Mouse (Mus musculus): ENCODE data around the gene Ccna1. TPM values are rescaled to one million over a fixed set of nuclear protein-coding genes. Genes with fewer than 3 reads are reported as not detected.

Ccna1 gene
- polyA plus RNA-seq, 1 experiment from 2014 or later, result 2.2 TPM

DNA sequence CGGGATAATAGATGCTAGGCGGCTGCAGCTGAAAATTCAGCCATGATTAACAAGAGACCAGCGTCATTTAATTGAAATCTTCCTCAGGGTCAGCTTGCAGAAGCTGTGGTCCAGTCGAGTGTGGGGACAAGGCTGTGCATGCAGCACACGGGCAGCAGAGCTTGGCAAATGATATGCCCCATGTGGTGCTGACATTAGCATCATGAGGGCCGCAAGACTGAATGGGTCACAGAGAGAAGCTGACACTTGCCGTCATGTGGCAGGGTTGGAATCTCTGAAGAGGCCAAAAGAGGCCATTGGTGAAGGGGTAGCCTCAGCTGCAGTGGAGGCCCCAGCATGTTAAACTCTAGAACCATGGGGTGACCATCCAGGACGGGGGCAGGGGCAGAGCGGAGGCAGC, 7.4 kb upstream of the Ccna1 start:
- no peak overlapping the region for H3K4me2 ChIP-seq
- no peak overlapping the region for H3K4me3 ChIP-seq (replicated peaks)
- no peaks in the 10 kb centered on the region for H3K4me1 ChIP-seq
- 63% methylated on average over 9 of the region's 9 CpGs for WGBS
- no peak overlapping the region for H3K27ac ChIP-seq
- no peaks in the 10 kb centered on the region for H3K36me3 ChIP-seq
- no peaks in the 10 kb centered on the region for H3K9me3 ChIP-seq (replicated peaks)
- peaks cover 14% of the 10 kb centered on the region for H3K27me3 ChIP-seq
- ATAC-seq (replicated peaks; ENCODE audit: low FRiP score), result no peak
- H3K9ac ChIP-seq, result no peak overlapping the region

DNA sequence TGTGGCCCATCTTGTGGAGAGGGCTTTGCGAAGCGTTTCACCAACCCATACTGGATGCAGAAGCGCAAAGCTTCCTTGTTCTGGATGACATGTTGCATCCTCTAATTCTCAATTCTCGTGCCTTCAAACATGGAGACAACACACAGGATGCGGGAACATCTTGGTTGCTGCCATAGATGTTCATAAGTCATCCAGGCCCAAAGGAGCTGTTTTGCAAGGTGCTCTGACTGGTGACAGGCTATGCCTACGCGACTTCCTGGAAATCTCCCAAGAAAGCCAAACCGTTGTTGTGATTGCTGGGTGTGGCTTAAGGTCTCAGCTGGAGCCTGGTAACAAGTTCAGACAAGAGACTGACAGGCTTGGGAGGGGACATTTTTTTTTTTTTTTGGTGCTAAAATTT, 1.1 kb upstream of the Ccna1 start:
- Histone ChIP-seq H3K4me1 (peaks cover 17% of the 10 kb centered on the region), H3K9me3 (replicated peaks) (no peaks in the 10 kb centered on the region), H3K36me3 (no peaks in the 10 kb centered on the region), H3K4me3 (replicated peaks) (no peak overlapping the region), H3K27me3 (peaks cover 49% of the 10 kb centered on the region), H3K9ac (no peak overlapping the region), H3K4me2 (no peak overlapping the region), H3K27ac (no peak overlapping the region)
- WGBS, result 66% methylated on average over 8 of the region's 8 CpGs
- ATAC-seq (replicated peaks; ENCODE audit: low FRiP score), result no peak

- ATAC-seq (replicated peaks; ENCODE audit: low FRiP score), result no peak
- H3K4me3 ChIP-seq (replicated peaks), result peak overlapping the region; percentile 68
- no peak overlapping the region for H3K27ac ChIP-seq
- peak overlapping the region; percentile 100 for H3K4me2 ChIP-seq
- peaks cover 49% of the 10 kb centered on the region for H3K27me3 ChIP-seq
- H3K4me1 ChIP-seq, result peaks cover 17% of the 10 kb centered on the region
- H3K9ac ChIP-seq, result peak overlapping the region; percentile 37
- H3K9me3 ChIP-seq (replicated peaks), result no peaks in the 10 kb centered on the region
- WGBS, result 7% methylated on average over 11 of the region's 11 CpGs
- no peaks in the 10 kb centered on the region for H3K36me3 ChIP-seq
Observed at GRCm38 (mm10) chr3:55055747-55056120, 433 bp upstream of the Ccna1 start.

- no peak overlapping the region for H3K9ac ChIP-seq
- no peak; the same call in 1 of the 2 replicates for ATAC-seq (replicated peaks; ENCODE audit: low FRiP score)
Observed at GRCm38 (mm10) chr3:55054231-55054630, 1.1 kb downstream of the Ccna1 start.

DNA sequence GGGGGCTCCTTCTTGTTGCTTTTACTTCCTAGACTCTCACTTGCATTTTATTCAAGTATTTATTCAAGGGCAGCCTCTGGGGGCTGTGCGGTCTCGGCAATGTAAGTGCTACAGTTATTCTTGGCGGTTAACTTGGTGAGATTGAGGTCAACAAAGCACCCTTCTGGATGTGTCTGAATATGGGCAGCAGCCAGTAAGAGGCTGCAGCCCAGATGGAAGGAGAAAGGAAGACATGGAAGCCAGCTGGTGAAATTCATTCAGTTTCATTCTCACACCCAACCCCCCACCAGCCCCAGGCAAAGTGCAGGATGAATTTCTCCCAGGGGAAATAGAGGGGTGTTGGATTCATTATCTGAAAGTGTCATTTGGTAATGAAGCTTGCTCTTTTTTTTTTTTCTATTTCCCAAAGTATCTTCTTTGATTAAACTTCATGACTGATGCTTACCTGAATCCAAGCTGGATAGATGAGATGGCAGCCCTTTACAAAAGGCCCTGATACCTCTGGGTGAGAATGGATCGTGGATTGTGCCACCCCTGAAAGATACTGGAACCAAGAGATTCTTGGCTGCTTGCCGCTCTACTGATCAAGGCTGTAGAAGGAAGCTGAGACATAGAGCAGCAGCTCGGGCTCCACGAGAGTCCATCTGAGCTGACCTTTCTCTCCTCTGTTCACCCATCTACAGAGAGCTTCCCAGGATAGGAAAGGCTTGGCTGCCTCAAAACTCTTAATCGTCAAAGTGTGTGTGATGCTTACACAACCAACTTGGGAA, 10.5 kb downstream of the Ccna1 start:
- Histone ChIP-seq H3K9me3 (replicated peaks) (no peaks in the 10 kb centered on the region), H3K4me2 (no peak overlapping the region), H3K9ac (no peak overlapping the region), H3K36me3 (no peaks in the 10 kb centered on the region), H3K27me3 (no peaks in the 10 kb centered on the region), H3K4me3 (replicated peaks) (no peak overlapping the region), H3K27ac (no peak overlapping the region), H3K4me1 (no peaks in the 10 kb centered on the region)
- ATAC-seq (replicated peaks; ENCODE audit: low FRiP score), result no peak
- WGBS, result 54% methylated on average over 8 of the region's 8 CpGs

More at GRCm38 (mm10) chr3:55054231-55054630, 1.1 kb downstream of the Ccna1 start:
- Histone ChIP-seq H3K36me3 (no peaks in the 10 kb centered on the region), H3K27me3 (peaks cover 53% of the 10 kb centered on the region), H3K27ac (no peak overlapping the region), H3K4me2 (peak overlapping the region; percentile 100), H3K4me1 (peaks cover 17% of the 10 kb centered on the region), H3K4me3 (replicated peaks) (peak overlapping the region; percentile 68; the same call in 1 of the 2 replicates), H3K9me3 (replicated peaks) (no peaks in the 10 kb centered on the region)
- WGBS, result 54% methylated on average over 6 of the region's 6 CpGs

GRCm38 (mm10) chr3:55037608-55038007, 17.7 kb downstream of the Ccna1 start:
- no peaks in the 10 kb centered on the region for H3K9me3 ChIP-seq (replicated peaks)
- no peak overlapping the region for H3K9ac ChIP-seq
- H3K4me1 ChIP-seq, result no peaks in the 10 kb centered on the region
- H3K36me3 ChIP-seq, result no peaks in the 10 kb centered on the region
- H3K4me2 ChIP-seq, result no peak overlapping the region
- H3K4me3 ChIP-seq (replicated peaks), result no peak overlapping the region
- WGBS, result 86% methylated on average over 5 of the region's 5 CpGs
- no peak for ATAC-seq (replicated peaks; ENCODE audit: low FRiP score)
- no peak overlapping the region for H3K27ac ChIP-seq
- no peaks in the 10 kb centered on the region for H3K27me3 ChIP-seq

DNA sequence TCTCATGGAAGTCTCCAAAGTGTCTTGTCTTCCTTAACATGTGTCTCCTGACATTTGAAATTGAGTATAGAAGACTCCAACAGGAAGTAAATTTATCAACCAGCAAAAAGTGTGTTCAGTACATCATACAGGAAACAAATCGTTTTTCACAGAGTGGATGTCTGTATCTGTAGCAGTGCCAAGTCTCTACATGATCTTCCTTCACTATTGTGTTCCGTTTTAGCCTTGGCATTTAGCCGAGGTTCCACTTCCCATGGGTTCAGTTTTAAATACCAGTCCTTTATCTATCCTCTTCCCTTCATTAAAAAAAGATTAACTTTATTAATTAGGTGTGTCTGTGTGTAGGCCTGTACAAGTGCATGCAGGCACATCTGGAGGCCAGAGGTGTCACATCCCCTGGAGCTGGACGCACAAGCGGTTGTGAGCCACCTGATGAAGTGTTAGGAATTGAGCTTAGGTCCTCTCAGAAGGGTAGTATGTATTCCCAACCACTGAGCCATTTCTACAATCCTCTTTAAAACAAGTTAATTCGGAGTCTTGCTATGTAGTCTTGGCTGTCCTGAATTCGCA, 27.9 kb downstream of the Ccna1 start:
- Histone ChIP-seq H3K36me3 (no peaks in the 10 kb centered on the region), H3K9me3 (replicated peaks) (no peaks in the 10 kb centered on the region), H3K4me2 (no peak overlapping the region), H3K4me1 (peaks cover 7% of the 10 kb centered on the region; the same call in 1 of the 2 replicates), H3K4me3 (replicated peaks) (no peak overlapping the region), H3K27me3 (no peaks in the 10 kb centered on the region), H3K27ac (no peak overlapping the region), H3K9ac (no peak overlapping the region)
- no peak for ATAC-seq (replicated peaks; ENCODE audit: low FRiP score)
- 75% methylated on average over 7 of the region's 7 CpGs for WGBS

DNA sequence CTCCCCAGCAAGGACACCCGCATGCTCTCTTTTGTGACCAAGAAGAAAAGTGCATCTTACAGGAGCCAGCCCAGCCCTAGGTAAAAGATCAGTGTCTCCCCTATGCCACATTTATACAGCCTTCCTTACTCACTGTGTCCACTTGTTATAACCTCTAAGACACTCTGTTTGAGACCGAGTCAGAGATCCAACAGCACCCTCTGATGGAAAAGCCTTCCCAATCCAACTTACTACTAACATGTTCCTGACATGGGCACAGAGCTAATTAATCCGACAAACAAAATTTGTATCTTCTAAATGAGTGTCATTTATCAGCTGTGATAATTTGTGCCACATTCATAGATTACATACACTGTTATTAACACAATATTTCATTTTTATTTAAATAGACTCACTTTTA, 29.8 kb downstream of the Ccna1 start:
- WGBS, result 76% methylated on average over 3 of the region's 3 CpGs
- Histone ChIP-seq H3K4me3 (replicated peaks) (no peak overlapping the region), H3K4me1 (peaks cover 7% of the 10 kb centered on the region; the same call in 1 of the 2 replicates), H3K9me3 (replicated peaks) (no peaks in the 10 kb centered on the region), H3K36me3 (no peaks in the 10 kb centered on the region), H3K4me2 (no peak overlapping the region), H3K27ac (no peak overlapping the region), H3K9ac (no peak overlapping the region), H3K27me3 (no peaks in the 10 kb centered on the region)
- ATAC-seq (replicated peaks; ENCODE audit: low FRiP score), result no peak

DNA sequence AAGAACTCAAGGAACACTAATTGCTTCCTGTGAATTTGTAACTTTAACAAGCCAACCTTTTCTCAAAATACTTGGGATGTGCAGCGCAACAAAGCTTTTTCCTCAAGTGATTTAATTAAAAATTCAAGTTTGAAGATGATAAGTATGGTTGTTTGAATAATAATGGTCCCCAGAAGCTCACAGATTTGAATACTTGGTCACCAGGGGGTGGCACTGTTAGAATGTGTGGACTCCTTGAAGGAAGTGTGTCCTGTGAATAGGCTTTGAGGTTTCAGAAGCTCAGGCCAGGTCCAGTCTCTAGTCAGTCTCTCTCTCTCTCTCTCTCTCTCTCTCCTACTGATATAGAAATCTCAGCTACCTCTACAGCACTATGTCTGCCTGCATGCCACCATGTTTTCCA, 32.0 kb downstream of the Ccna1 start:
- Histone ChIP-seq H3K9ac (no peak overlapping the region), H3K4me2 (no peak overlapping the region), H3K27me3 (no peaks in the 10 kb centered on the region), H3K27ac (no peak overlapping the region), H3K9me3 (replicated peaks) (no peaks in the 10 kb centered on the region), H3K36me3 (no peaks in the 10 kb centered on the region), H3K4me3 (replicated peaks) (no peak overlapping the region), H3K4me1 (peaks cover 3% of the 10 kb centered on the region; the same call in 1 of the 2 replicates)
- no peak for ATAC-seq (replicated peaks; ENCODE audit: low FRiP score)
- 88% methylated on average over 1 of the region's 1 CpGs for WGBS

DNA sequence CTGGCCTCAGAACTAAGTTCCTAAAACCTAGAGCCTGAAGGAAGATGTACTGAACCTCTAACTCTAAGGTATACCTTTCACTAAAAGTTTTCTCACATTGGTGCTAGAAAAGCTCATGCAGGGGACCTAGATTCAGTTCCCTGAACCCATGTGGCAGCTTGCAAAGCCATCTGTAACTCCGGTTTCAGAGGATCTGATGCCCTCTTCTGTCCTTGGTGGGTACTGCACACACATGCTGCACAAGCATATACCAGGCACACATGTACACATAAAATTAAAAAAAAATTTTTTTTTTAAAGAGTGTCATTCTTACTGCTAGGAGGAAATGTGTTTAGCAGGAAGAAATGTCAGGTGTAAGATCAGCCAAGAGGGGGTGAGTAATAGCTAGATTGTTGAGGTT, 33.1 kb downstream of the Ccna1 start:
- Histone ChIP-seq H3K27ac (no peak overlapping the region), H3K9me3 (replicated peaks) (no peaks in the 10 kb centered on the region), H3K4me3 (replicated peaks) (no peak overlapping the region), H3K9ac (no peak overlapping the region), H3K4me1 (no peaks in the 10 kb centered on the region), H3K36me3 (no peaks in the 10 kb centered on the region), H3K27me3 (no peaks in the 10 kb centered on the region), H3K4me2 (no peak overlapping the region)
- no peak for ATAC-seq (replicated peaks; ENCODE audit: low FRiP score)
- 82% methylated on average over 1 of the region's 1 CpGs for WGBS

DNA sequence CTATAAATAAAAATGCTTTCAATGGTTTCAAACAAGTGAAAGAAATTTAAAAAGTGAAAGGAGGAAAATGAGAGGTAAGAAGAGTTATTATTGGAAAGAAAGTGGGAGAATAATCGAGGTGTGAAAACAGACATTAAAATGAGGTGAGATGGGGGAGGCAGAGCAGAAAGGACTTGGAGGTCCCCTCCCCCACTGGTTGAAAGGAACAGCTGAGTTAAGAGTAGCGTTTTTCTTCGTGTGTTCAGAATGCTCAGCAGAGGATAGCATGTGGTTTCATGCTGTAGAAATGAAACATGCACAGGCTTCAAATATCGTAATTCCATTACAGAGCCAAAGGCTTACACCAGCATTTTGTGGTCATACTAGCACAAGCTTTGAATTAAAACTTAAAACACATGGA, 42.8 kb downstream of the Ccna1 start:
- Histone ChIP-seq H3K36me3 (no peaks in the 10 kb centered on the region), H3K4me3 (replicated peaks) (no peak overlapping the region), H3K4me2 (no peak overlapping the region), H3K9me3 (replicated peaks) (no peaks in the 10 kb centered on the region), H3K27me3 (no peaks in the 10 kb centered on the region), H3K9ac (no peak overlapping the region), H3K4me1 (no peaks in the 10 kb centered on the region), H3K27ac (no peak overlapping the region)
- 64% methylated on average over 4 of the region's 4 CpGs for WGBS
- ATAC-seq (replicated peaks; ENCODE audit: low FRiP score), result no peak

- no peak overlapping the region for H3K27ac ChIP-seq
- H3K4me2 ChIP-seq, result no peak overlapping the region
- 25% methylated on average over 7 of the region's 7 CpGs for WGBS
- no peaks in the 10 kb centered on the region for H3K27me3 ChIP-seq
- no peaks in the 10 kb centered on the region for H3K4me1 ChIP-seq
- no peak overlapping the region for H3K4me3 ChIP-seq (replicated peaks)
- H3K9me3 ChIP-seq (replicated peaks), result no peaks in the 10 kb centered on the region
- H3K36me3 ChIP-seq, result no peaks in the 10 kb centered on the region
- no peak for ATAC-seq (replicated peaks; ENCODE audit: low FRiP score)
- no peak overlapping the region for H3K9ac ChIP-seq
Observed at GRCm38 (mm10) chr3:55011681-55012080, 43.6 kb downstream of the Ccna1 start.

All from kidney, embryonic 15.5 days (tissue).